Mouse (Mus musculus) ES-E14 (cell line): Measurements from ENCODE around the gene Oscp1. TPM values are rescaled to one million over a fixed set of nuclear protein-coding genes. Genes with fewer than 3 reads are reported as not detected.
A peak's percentile ranks its signal among the peaks of the same experiment; 100 is the strongest.

Source experiments
- DNase-seq: peaks from one replicate; pipeline ENCODE4 v3.0.0-alpha.2; 2013; ENCODE audit warnings: low read depth, low spot score
- H3K27ac ChIP-seq: 2 replicates; pipeline ENCODE4 v1.5.1; 2012; ENCODE audit warnings: low read depth, mild to moderate bottlenecking, low read length, moderate library complexity, mixed read lengths; ENCODE audit not compliant: poor library complexity, insufficient read depth, severe bottlenecking
- H3K36me3 ChIP-seq: 2 replicates; pipeline ENCODE4 v1.6.1; 2012; ENCODE audit warnings: mild to moderate bottlenecking, low read length, moderate library complexity, mixed read lengths; ENCODE audit not compliant: control insufficient read depth, poor library complexity, insufficient read depth, severe bottlenecking
- H3K4me1 ChIP-seq, 2 experiments: fragments of 150-350 bp in 1 of 2; sonication (generic) in 1 of 2; 2 replicates each; pipeline ENCODE4 v1.6.1; 2012; ENCODE audit warnings: low read length in 2 of 2, mild to moderate bottlenecking in 1 of 2, mixed read lengths in 1 of 2; ENCODE audit not compliant: control insufficient read depth in 2 of 2, insufficient read depth in 2 of 2, poor library complexity in 1 of 2
- H3K4me3 ChIP-seq, 2 experiments: fragments of 150-350 bp in 1 of 2; sonication (generic) in 1 of 2; 2 replicates each; pipeline ENCODE4 v1.5.1; 2012; ENCODE audit warnings: low read length in 2 of 2, low read depth in 1 of 2, mild to moderate bottlenecking in 1 of 2, mixed read lengths in 1 of 2; ENCODE audit not compliant: insufficient read depth in 1 of 2, poor library complexity in 1 of 2, severe bottlenecking in 1 of 2
- H3K9ac ChIP-seq: 2 replicates; pipeline ENCODE4 v1.6.1; 2012; ENCODE audit warnings: low read depth, mild to moderate bottlenecking, low read length, mixed read lengths; ENCODE audit not compliant: poor library complexity, insufficient read depth, severe bottlenecking
- H3K9me3 ChIP-seq: fragments of 150-350 bp; sonication (generic); 2 replicates; pipeline ENCODE4 v1.6.1; 2012; ENCODE audit warnings: low read depth, mild to moderate bottlenecking, low read length; ENCODE audit not compliant: control insufficient read depth, insufficient read depth
- CHD2 ChIP-seq: IDR thresholded peaks from 2 replicates; pipeline ENCODE4 v1.6.1; 2014; ENCODE audit warnings: mild to moderate bottlenecking, low read depth, low read length, inconsistent platforms
- HCFC1 ChIP-seq: IDR thresholded peaks from 2 replicates; pipeline ENCODE4 v1.6.1; 2012; ENCODE audit warnings: low read length, inconsistent platforms, borderline replicate concordance; ENCODE audit not compliant: insufficient read depth
- MAFK ChIP-seq: IDR thresholded peaks from 2 replicates; pipeline ENCODE4 v1.6.1; 2014; ENCODE audit warnings: mild to moderate bottlenecking, low read depth, low read length, inconsistent platforms; ENCODE audit not compliant: insufficient read depth
- ZC3H11A ChIP-seq: IDR thresholded peaks from 2 replicates; pipeline ENCODE4 v1.6.1; 2012; ENCODE audit warnings: low read depth, mild to moderate bottlenecking, inconsistent platforms, low read length, borderline replicate concordance
- ZNF384 ChIP-seq: IDR thresholded peaks from 2 replicates; pipeline ENCODE4 v1.6.1; 2012; ENCODE audit warnings: low read depth, low read length, inconsistent platforms
- in situ Hi-C, 2 experiments: fragments of 600-800 bp; cut with MboI; formaldehyde crosslinking; loops; one replicate each; pipeline ENCODE4 v1.15.1; 2025; ENCODE audit warnings: low sequenced_read_pairs in 2 of 2, inconsistent platforms in 1 of 2; ENCODE audit not compliant: unreplicated experiment in 2 of 2
- total RNA-seq: library from RNA; depleted of rRNA; stranded (reverse); fragments of 300-350 nt; gene quantifications from 2 replicates; pipeline ENCODE4 v1.2.3, GENCODE M21; 2012

Oscp1 gene
- total RNA-seq, 1 experiment = 5.9 TPM

DNA sequence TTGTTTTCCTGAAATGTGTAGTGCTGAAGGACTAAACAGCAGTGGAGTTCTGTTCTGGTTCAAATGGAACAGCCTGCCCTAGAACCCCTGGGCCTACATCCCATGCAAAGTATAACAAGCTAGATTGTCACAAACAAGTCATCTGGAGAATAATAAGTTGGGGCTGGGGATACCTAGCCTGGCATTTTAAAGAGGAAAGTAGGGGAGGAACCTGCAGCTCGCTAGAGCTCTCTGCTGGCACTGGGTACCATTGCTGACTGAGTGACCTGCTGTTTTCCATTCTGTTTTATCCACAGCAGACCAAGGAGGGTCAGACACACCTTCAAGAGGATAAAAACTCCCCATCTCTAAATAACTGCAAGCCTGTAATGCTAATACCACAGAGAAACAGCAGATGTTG lies 4.5 kb downstream of the Oscp1 start:
- no peaks in the 10 kb centered on the region for H3K36me3 ChIP-seq
- H3K9me3 ChIP-seq = no peaks in the 10 kb centered on the region
- in situ Hi-C loops = no loop called here
- H3K9ac ChIP-seq = no peak overlapping the region
- TF ChIP-seq HCFC1 (no peak), ZC3H11A (no peak), ZNF384 (peak; percentile 39; the same call in 1 of the 2 replicates), MAFK (no peak), CHD2 (no peak)
- H3K4me3 ChIP-seq = no peak overlapping the region
- H3K27ac ChIP-seq = no peak overlapping the region
- H3K4me1 ChIP-seq = no peaks in the 10 kb centered on the region; a peak in 1 of 4 replicates
- peak; percentile 16 for DNase-seq

GRCm38 (mm10) chr4:126065241-126065640 lies 6.9 kb downstream of the Oscp1 start:
- Histone ChIP-seq H3K4me1 (peaks cover 0 to 3% of the 10 kb centered on the region in 2 experiments; a peak in 2 of 4 replicates), H3K9ac (no peak overlapping the region), H3K36me3 (no peaks in the 10 kb centered on the region), H3K9me3 (no peaks in the 10 kb centered on the region), H3K4me3 (no peak overlapping the region), H3K27ac (no peak overlapping the region)
- TF ChIP-seq CHD2 (no peak), ZC3H11A (no peak), HCFC1 (no peak), MAFK (no peak), ZNF384 (no peak)
- DNase-seq = no peak
- in situ Hi-C loops = no loop called here

GRCm38 (mm10) chr4:126067401-126068077 lies 9.2 kb downstream of the Oscp1 start:
- no peak for DNase-seq
- Histone ChIP-seq H3K4me3 (no peak overlapping the region), H3K4me1 (peaks cover 0 to 7% of the 10 kb centered on the region in 2 experiments; a peak in 2 of 4 replicates)

GRCm38 (mm10) chr4:126068842-126069241 lies 10.5 kb downstream of the Oscp1 start:
- TF ChIP-seq ZC3H11A = no peak
- TF ChIP-seq HCFC1 = no peak
- no peak for TF ChIP-seq MAFK
- no peak for TF ChIP-seq CHD2
- TF ChIP-seq ZNF384 = no peak
- no peaks in the 10 kb centered on the region for H3K9me3 ChIP-seq
- H3K27ac ChIP-seq = no peak overlapping the region
- in situ Hi-C loops = no loop called here
- H3K4me3 ChIP-seq = no peak overlapping the region
- no peak overlapping the region for H3K9ac ChIP-seq
- peaks cover 0 to 7% of the 10 kb centered on the region in 2 experiments; a peak in 2 of 4 replicates for H3K4me1 ChIP-seq
- DNase-seq = no peak
- no peaks in the 10 kb centered on the region for H3K36me3 ChIP-seq

More at GRCm38 (mm10) chr4:126067401-126068077, 9.2 kb downstream of the Oscp1 start:
- H3K36me3 ChIP-seq = no peaks in the 10 kb centered on the region
- no peak overlapping the region for H3K27ac ChIP-seq
- TF ChIP-seq HCFC1 (no peak), MAFK (no peak), CHD2 (no peak), ZC3H11A (no peak), ZNF384 (no peak)
- no peaks in the 10 kb centered on the region for H3K9me3 ChIP-seq
- in situ Hi-C loops = no loop called here
- no peak overlapping the region for H3K9ac ChIP-seq
